Mouse (Mus musculus) lung, postnatal 14 days (tissue): ENCODE measurements around the gene Tfdp2.
"Not testable (repeated sequence)": the region's sequence is repeated elsewhere in the genome, so short reads cannot be mapped to it uniquely, and the experiment has no call there.

Source experiments
- DNase-seq: peaks from one replicate; pipeline ENCODE4 v3.0.0; 2021

The Tfdp2 gene

DNA sequence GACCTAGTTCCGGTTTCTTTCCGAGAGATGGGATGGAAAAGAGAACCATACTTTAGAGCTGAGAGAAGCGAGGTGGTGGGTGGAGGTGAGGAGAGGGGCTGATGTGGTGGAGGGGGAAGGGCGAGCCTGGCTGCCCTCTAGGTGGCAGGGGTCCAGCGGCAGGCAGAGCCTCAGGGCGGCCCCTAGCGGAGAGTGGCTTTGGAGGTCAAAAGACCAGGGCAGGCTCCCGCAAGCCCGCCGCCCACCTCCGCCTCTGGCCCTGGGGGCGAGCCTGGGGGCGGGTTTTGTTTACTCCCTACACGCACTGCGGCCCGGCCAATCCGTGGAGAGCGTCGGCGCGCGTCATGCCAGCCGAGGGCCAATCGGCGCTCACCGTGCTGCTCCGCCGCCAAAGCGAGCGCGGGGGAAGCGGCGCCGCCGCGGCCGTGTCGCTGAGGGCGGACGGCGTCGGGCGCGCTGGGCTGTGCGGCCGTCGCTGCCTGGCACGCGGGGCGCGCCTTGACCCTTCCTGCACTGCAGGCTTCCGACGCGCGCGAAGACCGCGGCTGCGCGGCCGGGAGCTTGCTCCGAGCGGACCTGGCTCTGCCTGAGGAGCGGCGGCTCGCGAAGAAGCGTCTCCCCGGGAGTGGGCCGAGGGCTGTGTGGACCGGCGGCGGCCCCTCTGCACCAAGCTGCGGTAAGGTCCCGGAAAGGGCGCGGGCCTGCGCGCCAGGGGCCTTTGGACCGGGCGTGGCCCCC, at the start of gene Tfdp2:
Tfdp2 (plus strand) TSS at position 391 of the 738 bp plus-strand sequence.
- DNase-seq = peak; percentile 90

DNA sequence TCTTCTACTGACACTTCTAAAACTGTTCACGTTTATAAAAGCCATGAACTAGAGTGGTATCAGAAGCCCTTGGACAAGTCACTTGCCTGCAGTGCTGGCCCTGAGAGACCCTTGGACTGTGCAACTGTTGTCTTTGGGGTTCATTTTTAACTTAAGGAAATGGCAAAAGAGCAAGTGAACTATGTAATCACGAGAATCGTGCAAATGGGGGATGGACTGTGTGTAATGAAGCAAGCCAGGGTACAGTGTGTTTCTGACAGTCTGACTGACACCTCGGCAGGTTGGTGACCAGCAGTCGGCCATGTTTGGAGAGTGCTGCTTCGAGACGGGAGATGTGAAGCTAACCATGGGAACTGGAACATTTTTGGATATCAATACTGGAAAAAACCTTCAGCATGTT, 43.3 kb upstream of the Tfdp2 start:
- no peak for DNase-seq

DNA sequence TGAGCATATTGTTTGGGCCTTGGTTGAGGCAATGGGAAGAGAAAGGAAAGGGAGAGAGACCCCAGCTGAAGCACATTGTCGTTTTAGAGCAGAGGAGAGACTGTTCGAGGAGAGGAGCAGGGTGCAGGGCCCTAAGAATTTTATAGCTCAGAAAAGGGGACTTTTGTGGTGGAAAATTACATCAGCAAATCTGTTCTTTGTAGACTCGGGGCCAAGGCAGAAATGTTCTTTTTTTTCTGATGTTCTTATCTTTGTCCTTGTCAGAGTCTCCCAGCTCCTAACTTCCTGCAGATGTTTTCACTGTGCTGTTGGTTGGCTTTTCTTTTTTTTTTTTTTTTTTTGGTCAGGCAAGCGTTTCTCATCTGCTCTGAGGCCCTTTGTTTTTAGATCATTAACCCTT, 37.6 kb upstream of the Tfdp2 start:
- no peak for DNase-seq

DNA sequence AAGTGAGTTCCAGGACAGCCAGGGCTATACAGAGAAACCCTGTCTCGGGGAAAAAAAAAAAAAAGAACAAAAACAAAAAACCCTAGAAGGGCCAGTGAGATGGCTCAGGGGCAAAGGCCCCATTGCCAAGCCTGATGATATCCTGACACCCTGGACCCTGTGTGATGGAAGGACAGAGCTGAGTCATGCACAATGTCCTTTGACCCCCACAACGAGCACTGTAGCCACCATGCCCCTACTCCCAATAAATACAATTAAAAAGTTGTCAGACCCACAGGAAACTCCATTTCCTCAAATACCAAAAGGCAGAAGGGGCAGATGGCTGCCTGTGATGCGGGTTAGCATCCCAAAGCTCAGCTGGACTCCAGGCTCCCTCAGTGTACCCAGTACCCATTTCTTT, 37.0 kb upstream of the Tfdp2 start:
- DNase-seq = no peak

DNA sequence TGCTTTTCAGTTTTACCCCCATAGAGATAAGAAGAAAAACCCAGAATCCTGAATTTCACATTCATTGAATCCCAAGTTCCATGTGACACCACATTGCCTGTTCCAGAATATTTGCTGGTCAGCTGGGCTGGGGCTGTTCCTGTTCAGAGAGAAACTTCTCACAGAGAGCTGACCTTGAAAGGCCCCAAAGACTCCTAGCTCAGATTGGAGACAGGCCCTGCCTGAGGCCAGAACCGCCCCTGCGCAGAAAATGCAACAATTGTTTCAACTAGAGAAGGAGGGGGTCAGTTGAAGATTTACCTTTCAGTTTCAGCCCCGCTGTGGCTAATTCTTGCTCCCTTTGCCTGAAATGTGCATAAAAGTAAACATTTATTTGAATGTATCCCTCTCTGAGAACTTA, 35.3 kb upstream of the Tfdp2 start:
- DNase-seq = no peak

DNA sequence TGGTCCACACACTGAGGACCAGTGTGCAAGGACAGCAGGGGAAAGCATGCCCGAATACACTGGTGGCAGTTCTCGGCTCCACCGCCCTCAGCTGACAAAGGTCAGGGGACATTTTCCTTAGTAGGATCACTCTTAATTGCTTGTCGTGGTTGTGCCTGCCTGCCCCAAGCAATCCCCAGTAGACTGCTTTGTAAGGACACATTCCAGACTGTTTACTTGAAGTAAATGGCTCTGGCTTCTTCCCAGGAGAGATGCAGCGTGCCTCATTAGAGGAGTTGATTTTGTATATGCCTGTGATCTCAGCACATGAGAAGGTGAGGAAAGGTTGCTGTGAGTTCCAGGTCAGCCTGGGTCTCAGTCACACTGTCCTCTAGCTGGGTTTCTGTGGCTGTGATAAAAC, 33.7 kb upstream of the Tfdp2 start:
- DNase-seq = no peak

DNA sequence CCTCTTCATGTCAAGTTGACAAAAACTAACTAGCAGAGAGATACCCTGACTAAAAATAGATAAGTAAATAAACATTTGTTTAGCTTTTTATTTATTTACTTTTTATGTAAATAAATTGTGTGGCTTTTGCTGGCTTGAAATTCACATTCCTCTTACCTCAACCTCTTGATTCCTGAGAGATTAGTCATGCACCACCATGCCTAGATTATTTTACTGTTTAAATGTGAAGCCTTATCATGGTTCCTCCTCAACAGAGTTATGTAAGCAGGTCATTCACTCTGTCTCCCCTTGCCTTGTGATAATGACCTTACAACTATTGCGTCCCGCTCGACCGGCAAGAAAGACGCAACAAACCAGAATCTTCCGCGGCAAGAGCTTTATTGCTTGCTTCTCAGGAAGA, 32.6 kb upstream of the Tfdp2 start:
- no peak for DNase-seq

DNA sequence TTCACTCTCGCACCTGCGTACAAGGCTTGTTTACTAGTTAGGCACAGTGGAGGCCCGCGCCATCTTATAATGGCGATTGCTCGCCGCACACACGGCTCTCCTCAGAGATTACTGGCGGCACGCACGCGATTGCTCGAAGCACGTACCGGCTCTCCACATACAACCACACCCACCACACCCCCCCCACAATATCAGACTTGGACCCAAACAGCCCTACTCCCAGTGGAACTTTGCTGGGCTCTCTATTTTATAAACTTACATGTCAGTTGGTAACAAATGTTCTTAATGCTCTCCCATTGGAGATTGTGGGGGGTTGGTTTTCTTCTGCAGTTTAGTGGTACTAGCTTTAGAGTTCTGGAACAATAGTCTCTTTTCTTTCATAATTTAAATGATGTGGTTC, 32.1 kb upstream of the Tfdp2 start:
- DNase-seq = not testable (repeated sequence)

DNA sequence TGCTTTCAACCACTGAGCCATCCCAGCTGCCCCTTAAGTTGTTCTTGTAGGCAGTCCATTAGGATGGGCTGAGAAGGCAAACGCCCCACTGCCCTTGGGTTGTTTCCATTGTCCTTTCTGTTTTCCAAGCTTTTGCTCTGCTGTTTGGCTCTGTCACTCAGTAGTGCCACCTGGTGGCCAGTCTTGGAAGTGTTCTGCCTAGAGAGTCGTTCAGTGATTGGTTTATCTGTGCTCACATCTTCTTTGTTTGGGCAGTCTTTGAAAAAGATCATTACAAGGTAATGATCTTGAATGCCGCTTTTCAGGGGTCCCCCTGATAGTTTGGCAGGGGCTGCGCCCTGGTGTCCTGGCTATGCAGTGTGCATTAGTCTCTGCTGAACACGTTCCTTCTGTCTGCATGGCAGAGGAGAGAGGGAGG, 28.9 kb upstream of the Tfdp2 start:
- DNase-seq = peak; percentile 71

DNA sequence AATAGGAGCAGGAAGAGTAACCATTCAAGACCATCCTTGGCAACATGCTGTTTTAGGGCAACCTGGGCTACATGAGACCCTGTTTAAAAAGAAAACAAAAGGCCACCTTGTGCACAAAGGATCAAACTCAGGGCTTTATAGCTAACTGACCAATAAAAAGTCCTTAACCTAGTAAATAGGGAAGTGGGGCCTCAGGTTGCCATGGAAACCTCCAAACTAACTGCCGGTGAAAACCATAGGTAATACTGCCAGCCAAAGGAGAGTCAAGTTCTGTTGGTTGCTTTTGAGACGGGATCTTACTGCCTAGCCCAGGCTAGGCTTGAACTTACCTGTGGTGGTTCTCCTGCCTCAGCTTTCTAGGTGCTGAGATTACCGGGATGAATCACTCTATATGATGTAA, 25.5 kb upstream of the Tfdp2 start:
- DNase-seq = no peak

DNA sequence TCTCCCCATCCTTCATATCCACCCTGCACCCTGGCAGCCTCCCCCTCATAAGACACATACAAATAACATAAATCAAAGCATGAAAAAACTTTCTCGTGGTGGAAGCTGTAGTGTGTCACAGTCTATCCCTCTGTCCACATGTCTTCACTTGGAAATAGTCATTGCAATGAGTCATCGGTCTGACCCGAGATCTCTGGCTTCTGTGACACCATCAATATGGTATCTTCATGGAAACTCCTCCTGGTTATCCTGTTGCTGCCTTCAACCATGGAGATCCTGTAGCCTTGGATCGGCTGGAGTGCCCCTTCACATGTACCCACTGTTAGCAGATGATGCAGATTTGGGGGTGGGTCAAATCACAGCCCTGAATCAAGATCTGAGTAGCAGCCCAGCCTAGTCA, 11.2 kb upstream of the Tfdp2 start:
- no peak for DNase-seq

DNA sequence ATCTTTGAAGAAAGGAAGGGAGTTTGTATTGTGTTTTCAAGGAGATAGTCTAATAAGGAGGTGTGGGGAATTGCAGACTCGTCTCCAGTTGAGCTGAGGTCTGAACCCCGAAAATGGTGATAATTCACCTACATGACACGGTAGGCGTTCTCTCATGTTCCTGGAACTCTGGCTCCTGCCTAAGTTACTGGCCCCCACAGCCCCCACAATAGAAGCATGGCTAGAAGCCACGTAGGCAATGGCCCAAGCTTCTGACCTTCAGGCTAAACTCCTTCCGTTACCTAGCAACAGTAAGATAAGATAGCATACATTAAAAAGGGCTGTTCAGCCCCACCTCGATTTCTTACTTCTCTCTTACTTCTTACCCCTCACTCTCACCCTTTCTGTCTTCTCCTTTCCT, 9.4 kb upstream of the Tfdp2 start:
- DNase-seq = no peak

DNA sequence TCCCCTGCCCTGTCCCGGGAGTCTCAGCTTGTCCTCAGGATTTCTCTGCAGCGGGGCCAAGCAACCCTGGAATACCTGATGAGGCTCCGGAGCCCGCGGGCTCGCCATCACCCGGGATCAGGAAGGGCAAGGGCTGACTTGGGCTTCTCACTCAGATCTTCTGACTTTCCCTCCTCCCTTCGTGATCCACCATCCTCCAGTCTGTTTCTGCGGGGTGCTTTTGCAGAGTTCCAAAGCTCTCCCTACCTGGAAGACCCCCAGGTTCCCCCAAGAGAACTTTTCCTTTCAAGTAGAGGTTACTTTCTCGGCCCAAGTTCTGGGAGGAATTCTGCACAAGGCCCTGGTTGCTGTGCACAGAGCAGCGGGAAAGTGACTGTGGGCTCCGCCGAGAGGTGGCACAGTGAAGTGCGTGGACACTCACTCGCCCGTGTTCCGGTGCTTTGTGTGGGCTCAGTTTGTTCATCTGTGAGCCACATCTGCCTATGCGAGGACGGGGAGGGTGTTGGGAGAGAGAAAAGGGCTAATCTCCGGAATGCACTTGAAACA, 634 bp downstream of the Tfdp2 start:
- peak; percentile 49 for DNase-seq

DNA sequence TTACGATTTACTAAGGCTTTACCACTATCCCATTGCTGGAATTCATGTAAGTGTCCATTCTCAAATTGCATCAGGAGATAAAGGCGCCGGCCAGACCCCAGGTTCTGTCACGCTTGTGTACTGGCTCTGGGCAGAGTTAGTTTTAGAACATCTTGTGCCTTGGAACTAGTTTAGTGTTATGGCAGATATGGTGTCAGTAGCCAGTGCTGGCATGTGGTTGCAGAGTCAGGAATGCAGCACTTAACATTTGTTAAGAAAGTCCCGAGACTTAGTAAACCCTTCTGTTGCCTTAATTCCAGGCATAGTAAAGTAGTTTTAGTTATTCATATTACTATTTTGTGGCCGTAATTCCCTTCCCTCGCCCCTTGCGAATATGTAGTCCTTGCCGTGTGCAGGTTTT, 1.7 kb downstream of the Tfdp2 start:
- DNase-seq = peak; percentile 10

DNA sequence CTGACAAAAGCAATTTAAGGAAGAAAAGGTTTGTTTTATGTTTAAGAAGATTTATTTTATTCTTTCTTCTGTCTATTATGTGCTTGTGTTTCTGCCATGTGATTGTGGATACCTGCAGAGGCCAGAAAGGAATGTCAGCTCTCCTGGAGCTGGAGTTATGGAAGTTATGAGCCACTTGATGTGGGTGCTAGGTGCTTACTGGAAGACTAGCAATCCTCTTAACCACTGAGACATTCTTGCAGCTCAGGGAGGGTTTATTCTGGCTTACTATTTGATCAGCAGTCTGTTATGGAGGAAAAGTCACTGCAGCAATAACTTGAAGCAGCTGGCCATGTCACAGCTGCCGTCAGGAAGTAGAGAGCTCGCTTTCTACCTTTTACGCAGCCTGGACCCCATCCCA, 7.6 kb downstream of the Tfdp2 start:
- no peak for DNase-seq

DNA sequence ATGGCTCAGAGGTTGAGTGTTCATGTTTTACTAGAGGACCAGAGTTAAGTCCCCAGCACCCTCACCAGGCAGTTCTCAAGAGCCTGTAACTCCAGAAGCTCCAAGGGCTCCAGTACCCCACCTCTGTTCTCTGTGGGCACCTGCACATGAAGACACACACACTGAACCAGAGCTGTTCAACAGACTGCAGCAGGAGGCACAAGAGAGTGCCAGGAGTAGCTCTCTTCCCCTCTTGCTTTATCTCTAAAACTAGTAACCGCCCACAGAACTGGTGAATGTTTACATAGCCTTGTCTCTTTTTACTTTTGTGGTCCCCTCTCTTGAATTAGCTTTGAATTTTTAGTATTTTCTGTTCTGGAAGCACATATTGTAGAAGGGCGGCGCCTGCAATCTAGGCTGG, 11.4 kb downstream of the Tfdp2 start:
- no peak for DNase-seq

DNA sequence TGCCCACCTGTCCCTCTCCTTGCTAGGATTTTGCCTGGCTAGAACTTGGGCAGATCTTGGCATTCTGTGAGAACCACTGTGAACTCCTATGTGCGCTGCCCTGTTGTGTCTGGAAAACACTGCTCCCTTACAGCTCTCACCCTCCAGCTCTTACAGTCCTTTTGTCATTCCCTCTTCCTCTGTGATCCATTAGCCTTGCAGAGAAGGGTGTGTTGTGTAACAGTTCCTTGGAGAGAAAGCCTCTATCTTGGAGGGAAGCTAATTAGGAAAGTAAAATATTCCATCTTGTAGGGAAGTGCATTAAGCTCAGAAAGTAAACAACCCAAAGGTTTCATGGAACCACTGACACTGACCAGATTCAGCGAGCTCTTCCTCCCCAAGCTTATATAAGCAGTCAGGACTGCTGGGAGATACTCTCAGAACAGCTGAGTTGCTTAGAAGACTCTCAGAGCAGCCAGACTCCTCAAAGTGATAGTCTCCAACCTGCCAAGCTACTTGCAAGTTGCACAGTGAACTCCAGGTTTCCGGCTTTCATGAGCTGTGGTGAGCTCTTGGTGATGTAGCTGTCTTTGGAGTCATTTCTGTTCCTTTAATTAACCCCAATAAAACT, 17.1 kb downstream of the Tfdp2 start:
- no peak for DNase-seq

DNA sequence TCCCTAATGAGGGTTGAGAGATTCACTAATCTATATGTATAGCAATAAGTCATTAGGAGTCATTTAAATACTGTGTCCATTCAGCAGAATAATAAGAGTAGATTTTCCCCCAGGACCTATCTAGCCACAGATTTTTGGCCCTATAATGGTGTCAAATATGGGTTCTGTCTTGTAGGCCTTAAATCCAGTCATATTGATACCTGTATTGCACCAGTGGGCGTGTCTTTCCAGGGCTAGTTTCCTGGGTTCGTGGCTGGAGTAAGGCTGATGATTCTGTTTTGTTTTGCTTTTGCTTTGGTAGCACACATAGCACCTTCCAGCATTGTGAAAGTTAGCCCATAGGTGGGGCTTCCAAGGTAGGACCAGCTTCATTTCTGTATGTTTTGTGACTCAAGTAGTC, 18.1 kb downstream of the Tfdp2 start:
- DNase-seq = no peak

DNA sequence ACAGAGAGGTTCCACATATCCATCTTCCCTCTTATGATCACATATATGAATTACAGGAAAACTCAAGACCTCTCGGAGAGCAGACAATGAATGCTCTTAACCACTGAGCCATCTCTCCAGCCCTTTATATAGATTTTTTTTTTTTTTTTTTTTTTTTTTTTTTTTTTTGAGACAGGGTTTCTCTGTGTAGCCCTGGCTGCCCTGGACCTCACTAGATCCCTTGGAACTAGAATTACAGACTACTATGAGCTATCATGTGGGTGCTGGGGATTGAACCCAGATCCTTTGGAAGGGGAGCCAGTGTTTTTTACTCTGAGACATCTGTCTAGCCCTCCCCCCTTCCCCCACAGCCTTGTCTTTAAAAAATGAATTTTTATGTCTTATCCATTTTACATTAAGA, 21.2 kb downstream of the Tfdp2 start:
- no peak for DNase-seq

DNA sequence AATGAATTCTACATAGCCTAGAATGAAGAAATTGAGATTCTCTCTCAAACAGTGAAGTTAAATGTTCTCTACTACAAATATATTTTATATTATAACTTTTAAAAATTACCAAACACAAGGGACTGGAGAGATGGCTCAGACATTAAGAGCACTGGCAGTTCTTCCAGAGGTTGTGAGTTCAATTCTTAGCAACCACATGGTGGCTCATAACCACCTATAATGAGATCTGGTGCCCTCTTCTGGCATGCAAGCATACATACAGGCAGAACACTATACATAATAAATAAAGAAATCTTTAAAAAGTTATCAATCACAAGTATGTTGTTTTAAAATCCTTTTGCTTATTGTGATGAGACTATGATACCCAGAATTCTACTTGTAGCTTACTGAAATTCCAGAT, 21.7 kb downstream of the Tfdp2 start:
- DNase-seq = no peak

DNA sequence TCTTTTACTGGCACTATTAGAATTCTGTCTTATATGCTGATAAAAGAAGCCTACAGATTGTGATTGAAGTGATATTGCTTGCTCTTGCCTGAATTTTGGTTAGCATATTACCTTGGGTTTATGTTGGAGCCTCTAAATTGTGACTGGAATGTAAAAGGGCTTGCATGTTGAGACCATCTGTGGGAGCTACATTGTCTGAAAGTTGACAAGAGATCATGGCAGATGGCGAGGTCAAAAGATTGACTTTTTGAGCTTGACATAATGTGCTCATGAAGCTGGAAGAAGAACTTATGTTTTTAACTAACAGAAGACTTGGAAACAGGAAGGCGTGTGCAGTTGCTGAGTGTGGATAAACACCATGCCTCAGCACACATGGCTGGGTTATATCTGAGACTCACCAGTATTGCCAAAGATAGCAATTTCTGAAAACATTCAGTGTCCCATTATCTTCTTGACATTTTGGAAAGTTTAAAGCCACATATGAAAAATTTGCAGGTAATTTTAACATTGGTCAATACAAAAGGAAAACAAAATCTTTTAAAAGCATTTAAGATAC, 23.1 kb downstream of the Tfdp2 start:
- no peak for DNase-seq

DNA sequence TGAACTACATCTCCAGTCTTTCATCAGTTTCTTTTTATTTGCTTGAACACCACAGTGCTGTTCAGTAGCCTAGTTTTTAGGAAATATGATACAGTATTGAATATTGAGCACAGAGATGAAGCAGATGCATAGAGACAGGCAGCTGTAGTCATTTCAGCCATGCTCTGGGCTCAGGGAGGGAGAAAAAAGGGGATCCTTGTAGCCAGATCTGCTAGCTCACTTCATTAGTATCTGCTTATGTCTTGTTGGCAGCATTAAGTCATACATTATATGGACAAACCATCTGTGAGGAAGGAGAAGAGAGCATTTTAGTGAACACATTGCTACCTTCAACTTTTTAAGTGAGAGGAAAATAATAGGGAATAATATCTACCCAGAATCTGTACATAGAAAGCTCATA, 24.3 kb downstream of the Tfdp2 start:
- no peak for DNase-seq

DNA sequence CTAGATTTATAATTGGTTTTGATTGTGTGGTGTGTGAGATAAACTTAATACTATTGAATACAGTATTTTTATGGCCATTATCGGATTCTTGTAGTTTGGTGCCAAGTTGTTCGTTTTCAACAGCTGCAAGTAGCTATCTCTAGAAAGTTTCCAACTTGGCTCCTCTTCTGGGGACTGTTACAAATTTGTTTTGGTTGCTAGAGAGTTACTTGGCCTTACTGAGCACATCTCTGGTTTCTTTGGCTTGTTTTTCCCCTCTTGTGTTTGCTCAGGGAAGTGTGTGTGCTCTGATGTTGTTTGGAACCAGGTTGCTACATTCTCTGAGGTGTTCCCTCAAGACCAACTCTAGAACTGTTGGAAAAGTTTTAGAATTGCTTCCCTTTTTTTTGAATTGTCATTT, 27.2 kb downstream of the Tfdp2 start:
- no peak for DNase-seq

DNA sequence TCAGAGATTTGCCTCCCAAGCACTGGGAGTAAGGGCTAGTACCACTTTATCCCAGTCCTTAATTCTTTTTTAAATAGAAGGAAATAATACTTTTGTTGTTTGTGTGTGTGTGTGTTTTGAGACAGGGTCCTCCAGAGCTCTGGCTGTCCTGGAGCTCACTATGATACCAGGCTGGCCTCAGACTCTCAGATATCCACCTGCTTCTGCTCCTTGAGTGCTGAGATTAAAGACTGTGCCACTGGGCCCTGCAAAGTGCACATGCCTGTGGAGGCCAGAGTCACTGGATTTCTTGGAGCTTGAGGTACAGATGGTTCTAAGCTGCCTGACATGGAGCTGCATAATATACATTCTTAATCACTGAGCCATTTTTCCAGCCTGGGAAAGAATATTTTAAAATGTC, 32.2 kb downstream of the Tfdp2 start:
- DNase-seq = no peak

DNA sequence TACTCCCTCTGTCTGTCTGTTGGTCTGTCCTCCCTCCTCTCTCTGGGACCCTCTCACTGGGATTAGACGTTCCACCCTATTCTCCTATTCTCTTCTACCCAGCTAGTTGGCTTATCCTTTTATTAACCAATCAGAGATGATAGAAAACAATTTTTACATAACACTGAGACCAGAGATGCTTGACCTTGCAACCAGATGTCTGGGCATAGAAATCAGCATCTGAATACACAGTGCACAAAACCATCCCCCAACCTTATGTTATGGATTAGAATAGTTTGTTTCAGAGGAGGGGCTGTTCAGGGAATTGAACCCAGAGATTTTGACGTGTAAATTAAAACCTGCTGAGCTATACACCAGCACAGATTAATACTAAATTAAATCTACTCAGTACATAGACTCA, 34.2 kb downstream of the Tfdp2 start:
- no peak for DNase-seq
